ENCODE assay signal across 7 mouse cellular contexts in genomic region chr9:88438237-88438554, GRCm38 (mm10). TPM values are rescaled to one million over a fixed set of nuclear protein-coding genes. Genes with fewer than 3 reads are reported as not detected.
DNase-seq lines count a peak whose midpoint lies in the region; ATAC-seq and TF ChIP-seq lines count a peak whose summit lies in the region.

No protein-coding gene starts in this region.

- ATAC-seq in neural tube, embryonic 11.5 days (ENCODE audit: insufficient read depth, low FRiP score, low TSS enrichment): peak; percentile 14
- no peak for ATAC-seq in embryonic facial prominence, embryonic 12.5 days (ENCODE audit: insufficient number of reproducible peaks, insufficient read depth, low FRiP score, low TSS enrichment)
- peak; percentile 13 for ATAC-seq in intestine, embryonic 14.5 days (replicated peaks; ENCODE audit: low FRiP score, low TSS enrichment, low read depth)
- peak; percentile 0; the same call in 1 of the 2 replicates for ATAC-seq in midbrain, postnatal 0 days (ENCODE audit: low FRiP score)

- H3K9me3 ChIP-seq in neural tube, embryonic 11.5 days (ENCODE audit: control insufficient read depth, low read length): no peaks in the 10 kb centered on the region
- no peaks in the 10 kb centered on the region; the same call in 1 of the 2 replicates for H3K9me3 ChIP-seq in embryonic facial prominence, embryonic 12.5 days
- H3K9me3 ChIP-seq in intestine, embryonic 14.5 days (ENCODE audit: control insufficient read depth, low read length): no peaks in the 10 kb centered on the region
- H3K9me3 ChIP-seq in midbrain, postnatal 0 days (ENCODE audit: low read length): no peaks in the 10 kb centered on the region

- H3K27ac ChIP-seq in neural tube, embryonic 11.5 days (ENCODE audit: low read depth, low read length): peak overlapping the region; percentile 72; the same call in 1 of the 2 replicates
- H3K27ac ChIP-seq in embryonic facial prominence, embryonic 12.5 days: peak overlapping the region; percentile 80
- peak overlapping the region; percentile 82 for H3K27ac ChIP-seq in intestine, embryonic 14.5 days (ENCODE audit: low read depth)
- peak overlapping the region; percentile 89 for H3K27ac ChIP-seq in midbrain, postnatal 0 days (ENCODE audit: low read depth, low read length)

- 2% methylated on average over 15 of the region's 15 CpGs for WGBS in neural tube, embryonic 11.5 days
- WGBS in embryonic facial prominence, embryonic 12.5 days: 2% methylated on average over 15 of the region's 15 CpGs
- 2% methylated on average over 15 of the region's 15 CpGs for WGBS in intestine, embryonic 14.5 days
- WGBS in midbrain, postnatal 0 days: under 1% methylated on average over 15 of the region's 15 CpGs

- H3K36me3 ChIP-seq in neural tube, embryonic 11.5 days (ENCODE audit: control insufficient read depth, insufficient read depth, low read length): no peaks in the 10 kb centered on the region
- H3K36me3 ChIP-seq in embryonic facial prominence, embryonic 12.5 days: no peaks in the 10 kb centered on the region
- H3K36me3 ChIP-seq in intestine, embryonic 14.5 days (ENCODE audit: control insufficient read depth, insufficient read depth, low read length): no peaks in the 10 kb centered on the region
- no peaks in the 10 kb centered on the region for H3K36me3 ChIP-seq in midbrain, postnatal 0 days (ENCODE audit: insufficient read depth, low read length)

- no peak for DNase-seq in neural tube, embryonic 11.5 days (ENCODE audit: low spot score)
- DNase-seq in neural tube, embryonic 10.5 days (ENCODE audit: extremely low spot score, low spot score): no peak
- DNase-seq in intestine, embryonic 14.5 days (ENCODE audit: low spot score): no peak
- peak; percentile 3 for DNase-seq in midbrain, postnatal 0 days (ENCODE audit: low spot score)
- no peak for DNase-seq in embryo, embryonic 11 days
- no peak for DNase-seq in adrenal gland, postnatal 14 days

- no peaks in the 10 kb centered on the region for H3K27me3 ChIP-seq in neural tube, embryonic 11.5 days (ENCODE audit: control insufficient read depth, insufficient read depth, low read length)
- H3K27me3 ChIP-seq in embryonic facial prominence, embryonic 12.5 days: no peaks in the 10 kb centered on the region
- H3K27me3 ChIP-seq in intestine, embryonic 14.5 days (replicated peaks; ENCODE audit: control insufficient read depth, insufficient read depth, low read length): no peaks in the 10 kb centered on the region
- H3K27me3 ChIP-seq in midbrain, postnatal 0 days (ENCODE audit: insufficient read depth, low read length): no peaks in the 10 kb centered on the region

- peaks cover 2% of the 10 kb centered on the region; the same call in 1 of the 2 replicates for H3K4me1 ChIP-seq in neural tube, embryonic 11.5 days (ENCODE audit: control insufficient read depth, insufficient read depth, low read length)
- H3K4me1 ChIP-seq in embryonic facial prominence, embryonic 12.5 days: peaks cover 6% of the 10 kb centered on the region; the same call in 1 of the 2 replicates
- peaks cover 6% of the 10 kb centered on the region; the same call in 1 of the 2 replicates for H3K4me1 ChIP-seq in intestine, embryonic 14.5 days (replicated peaks; ENCODE audit: control insufficient read depth, insufficient read depth, low read length)
- 0 out of 2 replicates have a peak, but pooled peaks cover 2% of the 10 kb centered on the region for H3K4me1 ChIP-seq in midbrain, postnatal 0 days (ENCODE audit: insufficient read depth, low read length)

- TF ChIP-seq CTCF in midbrain, postnatal 0 days (IDR thresholded peaks at IDR 0.05): no peak

- peak overlapping the region; percentile 75 for H3K9ac ChIP-seq in neural tube, embryonic 11.5 days (ENCODE audit: low read length)
- peak overlapping the region; percentile 70 for H3K9ac ChIP-seq in embryonic facial prominence, embryonic 12.5 days
- H3K9ac ChIP-seq in intestine, embryonic 14.5 days (ENCODE audit: low read length): peak overlapping the region; percentile 79
- peak overlapping the region; percentile 91 for H3K9ac ChIP-seq in midbrain, postnatal 0 days (replicated peaks; ENCODE audit: low read length, poor library complexity, severe bottlenecking)

- peak overlapping the region; percentile 90 for H3K4me2 ChIP-seq in neural tube, embryonic 11.5 days (ENCODE audit: low read depth)
- peak overlapping the region; percentile 88 for H3K4me2 ChIP-seq in embryonic facial prominence, embryonic 12.5 days (replicated peaks)
- H3K4me2 ChIP-seq in intestine, embryonic 14.5 days (ENCODE audit: low read length): peak overlapping the region; percentile 86
- peak overlapping the region; percentile 66 for H3K4me2 ChIP-seq in midbrain, postnatal 0 days (ENCODE audit: low read depth, low read length, poor library complexity, severe bottlenecking)

- peak overlapping the region; percentile 65 for H3K4me3 ChIP-seq in neural tube, embryonic 11.5 days (ENCODE audit: low read depth, low read length)
- H3K4me3 ChIP-seq in embryonic facial prominence, embryonic 12.5 days: peak overlapping the region; percentile 75
- peak overlapping the region; percentile 79 for H3K4me3 ChIP-seq in intestine, embryonic 14.5 days (ENCODE audit: low read depth, low read length)
- peak overlapping the region; percentile 90 for H3K4me3 ChIP-seq in midbrain, postnatal 0 days (ENCODE audit: low read depth, low read length)

RNA-seq across cellular contexts. Expression of gene Snx14, which starts 0.6 kb away (rescaled TPM):
- 19.3 and 20.7 TPM in 2 replicates for polyA plus RNA-seq in neural tube, embryonic 11.5 days (2014; fragmentation: Nextera tagmentation; extraction: Ambion mirVana)
- 20.2 and 24.3 TPM in 2 replicates for polyA plus RNA-seq in embryonic facial prominence, embryonic 12.5 days (2016; fragmentation: Nextera tagmentation; extraction: Ambion mirVana)
- 29.7 and 35.1 TPM in 2 replicates for polyA plus RNA-seq in intestine, embryonic 14.5 days (2014; fragmentation: Nextera tagmentation; extraction: Ambion mirVana)
- 33.5 and 43.0 TPM in 2 replicates for total RNA-seq in midbrain, postnatal 0 days (2014; rRNA removed)
- 28.6 TPM in 2 replicates for polyA plus RNA-seq in midbrain, postnatal 0 days (2015; fragmentation: Nextera tagmentation; extraction: Ambion mirVana)
- 46.6 and 47.9 TPM in 2 replicates for total RNA-seq in adrenal gland, postnatal 14 days (2021)

RNA-seq across cellular contexts. Expression of gene Gm20537, which starts 18.2 kb away (rescaled TPM):
- polyA plus RNA-seq in neural tube, embryonic 11.5 days (2014; fragmentation: Nextera tagmentation; extraction: Ambion mirVana): 0.46 TPM in 1 of 2 replicates, not detected in the other
- 0.67 and 1.0 TPM in 2 replicates for polyA plus RNA-seq in embryonic facial prominence, embryonic 12.5 days (2016; fragmentation: Nextera tagmentation; extraction: Ambion mirVana)
- polyA plus RNA-seq in intestine, embryonic 14.5 days (2014; fragmentation: Nextera tagmentation; extraction: Ambion mirVana): 0.24 and 0.52 TPM in 2 replicates
- total RNA-seq in midbrain, postnatal 0 days (2014; rRNA removed): 2.6 TPM in 1 of 2 replicates, not detected in the other
- 0.62 TPM in 1 of 2 replicates, not detected in the other for polyA plus RNA-seq in midbrain, postnatal 0 days (2015; fragmentation: Nextera tagmentation; extraction: Ambion mirVana)
- not detected in 2 replicates for total RNA-seq in adrenal gland, postnatal 14 days (2021)

RNA-seq across cellular contexts. Expression of gene Syncrip, which starts 44.2 kb away (rescaled TPM):
- 124 and 132 TPM in 2 replicates for polyA plus RNA-seq in neural tube, embryonic 11.5 days (2014; fragmentation: Nextera tagmentation; extraction: Ambion mirVana)
- 122 and 127 TPM in 2 replicates for polyA plus RNA-seq in embryonic facial prominence, embryonic 12.5 days (2016; fragmentation: Nextera tagmentation; extraction: Ambion mirVana)
- 104 and 106 TPM in 2 replicates for polyA plus RNA-seq in intestine, embryonic 14.5 days (2014; fragmentation: Nextera tagmentation; extraction: Ambion mirVana)
- total RNA-seq in midbrain, postnatal 0 days (2014; rRNA removed): 79.0 and 92.1 TPM in 2 replicates
- 55.8 and 64.0 TPM in 2 replicates for polyA plus RNA-seq in midbrain, postnatal 0 days (2015; fragmentation: Nextera tagmentation; extraction: Ambion mirVana)
- 117 and 126 TPM in 2 replicates for total RNA-seq in adrenal gland, postnatal 14 days (2021)
